ENCODE assay signal across 26 mouse cellular contexts in the genomic region with DNA sequence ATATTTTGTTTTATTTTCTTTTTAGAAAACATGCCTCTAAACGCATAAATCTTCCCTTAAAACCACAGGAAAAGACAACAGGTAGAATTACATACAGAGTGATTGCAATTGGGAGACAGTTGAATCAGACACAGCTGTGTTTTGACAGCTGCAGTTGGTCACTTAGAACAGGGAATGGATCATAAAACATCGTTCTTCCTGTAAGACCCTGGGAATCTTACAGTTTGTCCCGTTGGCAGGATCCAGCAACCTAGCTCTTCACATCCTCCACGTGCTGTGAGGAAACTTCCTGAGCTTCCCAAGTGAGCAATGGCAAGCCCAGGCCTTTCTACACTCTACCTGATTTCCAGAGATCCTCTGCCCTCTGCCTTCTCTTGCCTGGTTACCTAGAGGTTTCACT.
DNase-seq lines count a peak whose midpoint lies in the region; ATAC-seq and TF ChIP-seq lines count a peak whose summit lies in the region.
"Had no signal": no experiment of that assay in that cellular context is flagged by ENCODE, and none has a peak within 500 bp of the region (broad histone marks: within the 10 kb centered on the region; RNA-seq: fewer than 3 reads in every experiment).

No protein-coding gene starts in this region.

- no peak overlapping the region for H3K9ac ChIP-seq in kidney, embryonic 14.5 days (ENCODE audit: low read depth, low read length)
- H3K9ac ChIP-seq in embryonic facial prominence, embryonic 11.5 days (replicated peaks; ENCODE audit: low read length): no peak overlapping the region
- H3K9ac ChIP-seq in heart, embryonic 12.5 days: no peak overlapping the region
- H3K9ac ChIP-seq in liver, postnatal 0 days (replicated peaks): no peak overlapping the region
- H3K9ac ChIP-seq: forebrain, embryonic 13.5 days; heart, embryonic 13.5 days; hindbrain, embryonic 14.5 days; liver, embryonic 12.5 days; midbrain, embryonic 13.5 days had no signal

- no peak for TF ChIP-seq CTCF in liver, postnatal 0 days (IDR thresholded peaks at IDR 0.05; ENCODE audit: low read depth)

- no peak for DNase-seq in kidney, adult 11 months
- peak; percentile 20 for DNase-seq in 3T3-L1 (ENCODE audit: low read depth, low spot score)
- peak; percentile 57 for DNase-seq in embryo, embryonic 10.5 days (ENCODE audit: low spot score)
- peak; percentile 49 for DNase-seq in embryonic facial prominence, embryonic 11.5 days (ENCODE audit: low spot score)
- DNase-seq in right cerebral cortex, adult 18-20 months: no peak
- no peak for DNase-seq in liver, postnatal 0 days
- DNase-seq: adrenal gland, postnatal 25 days; cerebellum, adult 18-20 months; cerebellum, postnatal 10 days; gastrocnemius, postnatal 14 days; heart, adult 18-20 months; heart, postnatal 10 days; kidney, postnatal 36 days; left cerebral cortex, postnatal 4 days; lung, adult 18-20 months; lung, postnatal 4 days had no signal

- H3K9me3 ChIP-seq in kidney, embryonic 14.5 days (ENCODE audit: control insufficient read depth, low read length): no peaks in the 10 kb centered on the region
- no peaks in the 10 kb centered on the region for H3K9me3 ChIP-seq in embryonic facial prominence, embryonic 11.5 days (replicated peaks; ENCODE audit: control insufficient read depth, low read length)
- no peaks in the 10 kb centered on the region for H3K9me3 ChIP-seq in heart, embryonic 12.5 days (replicated peaks)
- no peaks in the 10 kb centered on the region for H3K9me3 ChIP-seq in liver, postnatal 0 days (ENCODE audit: low read length)
- H3K9me3 ChIP-seq: forebrain, embryonic 13.5 days; heart, embryonic 13.5 days; liver, embryonic 12.5 days; megakaryocyte, embryonic 14.5 days; midbrain, embryonic 13.5 days had no signal

- peak; percentile 74 for ATAC-seq in kidney, embryonic 14.5 days (ENCODE audit: low FRiP score, low TSS enrichment)
- ATAC-seq in embryonic facial prominence, embryonic 11.5 days (replicated peaks; ENCODE audit: insufficient number of reproducible peaks, low FRiP score, low TSS enrichment, low read depth): no peak
- ATAC-seq in heart, embryonic 12.5 days (ENCODE audit: insufficient number of reproducible peaks, low FRiP score): no peak
- no peak for ATAC-seq in liver, postnatal 0 days
- ATAC-seq: forebrain, embryonic 13.5 days; intestine, postnatal 0 days; liver, embryonic 12.5 days; lung, postnatal 0 days; midbrain, embryonic 13.5 days had no signal

- no peak overlapping the region for H3K4me3 ChIP-seq in kidney, embryonic 14.5 days (ENCODE audit: low read length)
- H3K4me3 ChIP-seq in embryonic facial prominence, embryonic 11.5 days (ENCODE audit: low read depth, low read length): no peak overlapping the region
- no peak overlapping the region for H3K4me3 ChIP-seq in heart, embryonic 12.5 days
- no peak overlapping the region for H3K4me3 ChIP-seq in liver, postnatal 0 days (ENCODE audit: low read depth, low read length)
- H3K4me3 ChIP-seq: forebrain, embryonic 13.5 days; heart, embryonic 13.5 days; liver, embryonic 12.5 days; megakaryocyte, embryonic 14.5 days; midbrain, embryonic 13.5 days had no signal

- H3K4me1 ChIP-seq in kidney, embryonic 14.5 days (ENCODE audit: control insufficient read depth, insufficient read depth, low read length): peaks cover 9% of the 10 kb centered on the region; the same call in 1 of the 2 replicates
- H3K4me1 ChIP-seq in embryonic facial prominence, embryonic 11.5 days (ENCODE audit: control insufficient read depth, insufficient read depth, low read length): no peaks in the 10 kb centered on the region
- peaks cover 7% of the 10 kb centered on the region for H3K4me1 ChIP-seq in heart, embryonic 12.5 days (replicated peaks)
- no peaks in the 10 kb centered on the region for H3K4me1 ChIP-seq in liver, postnatal 0 days (ENCODE audit: insufficient read depth)
- H3K4me1 ChIP-seq: liver, embryonic 12.5 days; megakaryocyte, embryonic 14.5 days had no signal

- H3K36me3 ChIP-seq in kidney, embryonic 14.5 days (ENCODE audit: control insufficient read depth, insufficient read depth, low read length): no peaks in the 10 kb centered on the region
- H3K36me3 ChIP-seq in embryonic facial prominence, embryonic 11.5 days (replicated peaks; ENCODE audit: control insufficient read depth, insufficient read depth, low read depth, low read length): no peaks in the 10 kb centered on the region
- H3K36me3 ChIP-seq in heart, embryonic 12.5 days: no peaks in the 10 kb centered on the region
- no peaks in the 10 kb centered on the region for H3K36me3 ChIP-seq in liver, postnatal 0 days (replicated peaks; ENCODE audit: insufficient read depth, low read length)
- H3K36me3 ChIP-seq: heart, embryonic 13.5 days; liver, embryonic 12.5 days; midbrain, embryonic 13.5 days had no signal

- H3K27me3 ChIP-seq in kidney, embryonic 14.5 days (ENCODE audit: control insufficient read depth, insufficient read depth, low read length): no peaks in the 10 kb centered on the region
- no peaks in the 10 kb centered on the region for H3K27me3 ChIP-seq in embryonic facial prominence, embryonic 11.5 days (ENCODE audit: control insufficient read depth, insufficient read depth, low read length)
- H3K27me3 ChIP-seq in heart, embryonic 12.5 days (replicated peaks): no peaks in the 10 kb centered on the region
- H3K27me3 ChIP-seq in liver, postnatal 0 days (ENCODE audit: insufficient read depth, low read length): no peaks in the 10 kb centered on the region
- H3K27me3 ChIP-seq: forebrain, embryonic 13.5 days; heart, embryonic 13.5 days; liver, embryonic 12.5 days; megakaryocyte, embryonic 14.5 days; midbrain, embryonic 13.5 days had no signal

- WGBS in kidney, embryonic 14.5 days: 15% methylated on average over 4 of the region's 4 CpGs
- WGBS in embryonic facial prominence, embryonic 11.5 days: 31% methylated on average over 4 of the region's 4 CpGs
- 48% methylated on average over 4 of the region's 4 CpGs for WGBS in heart, embryonic 12.5 days
- 39% methylated on average over 4 of the region's 4 CpGs for WGBS in liver, postnatal 0 days (ENCODE audit: insufficient replicate concordance)

- no peak for TF ChIP-seq EP300 in liver, postnatal 0 days (IDR thresholded peaks at IDR 0.05; ENCODE audit: low read depth)

- peak overlapping the region; percentile 56; the same call in 1 of the 2 replicates for H3K27ac ChIP-seq in kidney, embryonic 14.5 days (ENCODE audit: low read depth, low read length)
- no peak overlapping the region for H3K27ac ChIP-seq in embryonic facial prominence, embryonic 11.5 days (replicated peaks; ENCODE audit: low read depth, low read length)
- H3K27ac ChIP-seq in heart, embryonic 12.5 days (ENCODE audit: poor library complexity, severe bottlenecking): no peak overlapping the region
- H3K27ac ChIP-seq in liver, postnatal 0 days (ENCODE audit: low read depth): no peak overlapping the region
- H3K27ac ChIP-seq: forebrain, embryonic 13.5 days; heart, embryonic 13.5 days; hindbrain, embryonic 14.5 days; liver, embryonic 12.5 days; midbrain, embryonic 13.5 days had no signal

- H3K4me2 ChIP-seq in kidney, embryonic 14.5 days (replicated peaks; ENCODE audit: low read depth, low read length): no peak overlapping the region
- H3K4me2 ChIP-seq in embryonic facial prominence, embryonic 11.5 days (ENCODE audit: low read depth, low read length): no peak overlapping the region
- no peak overlapping the region for H3K4me2 ChIP-seq in heart, embryonic 12.5 days
- no peak overlapping the region for H3K4me2 ChIP-seq in liver, postnatal 0 days (ENCODE audit: low read depth, low read length)
- H3K4me2 ChIP-seq: forebrain, embryonic 13.5 days; heart, embryonic 13.5 days; hindbrain, embryonic 14.5 days; liver, embryonic 12.5 days; midbrain, embryonic 13.5 days had no signal

Comparison
In these comparisons a context has a peak if more than half of its experiments do, and no peak if none do; other contexts are left out.
1. DNase-seq: peak in 3T3-L1 (single experiment), embryo, embryonic 10.5 days (single experiment) and embryonic facial prominence, embryonic 11.5 days (single experiment); none in kidney, adult 11 months (single experiment), right cerebral cortex, adult 18-20 months (single experiment) and liver, postnatal 0 days (single experiment).